8 mouse cellular contexts compared by ENCODE assay signal in the genomic region with DNA sequence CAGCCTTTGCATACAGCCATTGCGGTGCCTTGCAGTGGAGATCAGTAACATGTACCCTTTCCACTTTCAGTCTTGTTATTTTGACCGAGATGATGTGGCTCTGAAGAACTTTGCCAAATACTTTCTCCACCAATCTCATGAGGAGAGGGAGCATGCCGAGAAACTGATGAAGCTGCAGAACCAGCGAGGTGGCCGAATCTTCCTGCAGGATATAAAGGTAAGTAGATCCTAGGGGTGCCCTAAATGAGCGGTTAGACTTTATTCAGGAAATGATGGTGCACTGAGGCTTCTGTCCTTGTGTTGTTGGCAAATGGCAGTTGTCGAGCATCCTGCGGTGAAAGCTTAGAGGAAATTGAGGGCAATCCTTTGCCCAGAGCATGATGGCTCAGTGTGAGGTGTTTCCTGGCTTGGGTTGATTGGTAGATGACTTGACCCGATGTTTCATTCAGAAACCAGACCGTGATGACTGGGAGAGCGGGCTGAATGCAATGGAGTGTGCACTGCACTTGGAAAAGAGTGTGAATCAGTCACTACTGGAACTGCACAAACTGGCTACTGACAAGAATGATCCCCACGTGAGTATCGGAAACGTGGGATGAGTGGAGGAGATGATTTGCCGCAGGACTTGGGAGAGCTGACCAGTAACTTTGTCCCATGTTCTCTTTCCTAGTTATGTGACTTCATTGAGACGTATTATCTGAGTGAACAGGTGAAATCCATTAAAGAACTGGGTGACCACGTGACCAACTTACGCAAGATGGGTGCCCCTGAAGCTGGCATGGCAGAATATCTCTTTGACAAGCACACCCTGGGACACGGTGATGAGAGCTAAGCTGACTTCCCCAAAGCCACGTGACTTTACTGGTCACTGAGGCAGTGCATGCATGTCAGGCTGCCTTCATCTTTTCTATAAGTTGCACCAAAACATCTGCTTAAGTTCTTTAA. TPM values are rescaled to one million over a fixed set of nuclear protein-coding genes. Genes with fewer than 3 reads are reported as not detected.
DNase-seq lines count a peak whose midpoint lies in the region; ATAC-seq and TF ChIP-seq lines count a peak whose summit lies in the region.

No protein-coding gene starts in this region.

- no peak for DNase-seq in heart, adult 9 months (ENCODE audit: low spot score in 2 of 2)
- DNase-seq in ES-E14 (ENCODE audit: low read depth, low spot score): no peak
- peak; percentile 69 for DNase-seq in midbrain, embryonic 11.5 days (ENCODE audit: low spot score, missing footprints)
- no peak for DNase-seq in adrenal gland, adult 18-20 months (ENCODE audit: low spot score in 2 of 2)
- no peak for DNase-seq in adrenal gland, postnatal 25 days

- no peaks in the 10 kb centered on the region for H3K9me3 ChIP-seq in heart, embryonic 14.5 days (ENCODE audit: control insufficient read depth, low read length)
- no peaks in the 10 kb centered on the region for H3K9me3 ChIP-seq in ES-E14 (ENCODE audit: control insufficient read depth, insufficient read depth, low read depth, low read length)
- H3K9me3 ChIP-seq in midbrain, embryonic 11.5 days (ENCODE audit: control insufficient read depth, low read length): no peaks in the 10 kb centered on the region

- H3K4me3 ChIP-seq in heart, embryonic 14.5 days (ENCODE audit: control insufficient read depth in 1 of 2, insufficient read depth in 1 of 2, low read depth in 1 of 2, low read length in 2 of 2): peak overlapping the region; percentile 95 to 99; a peak in 3 of 4 replicates
- peak overlapping the region; percentile 97 to 98; a peak in 3 of 4 replicates for H3K4me3 ChIP-seq in ES-E14 (ENCODE audit: insufficient read depth in 1 of 2, low read depth in 1 of 2, low read length in 2 of 2, poor library complexity in 1 of 2, severe bottlenecking in 1 of 2)
- peak overlapping the region; percentile 91 for H3K4me3 ChIP-seq in midbrain, embryonic 11.5 days (ENCODE audit: low read depth, low read length)

- ATAC-seq in heart, embryonic 14.5 days (ENCODE audit: insufficient number of reproducible peaks, insufficient read depth, low FRiP score, low read depth): no peak
- ATAC-seq in hematopoietic stem cell, adult 5-6 weeks (replicated peaks in 1 of 2; ENCODE audit: insufficient read depth in 1 of 2, low FRiP score in 2 of 2, low TSS enrichment in 1 of 2, low read depth in 1 of 2, poor library complexity in 2 of 2, severe bottlenecking in 2 of 2): peak; percentile 17 to 18; a peak in 3 of 4 replicates
- no peak for ATAC-seq in midbrain, embryonic 11.5 days (ENCODE audit: low FRiP score)
- no peak for ATAC-seq in monocyte, adult 5-6 weeks (replicated peaks; ENCODE audit: insufficient number of reproducible peaks, low FRiP score, low TSS enrichment, poor library complexity, severe bottlenecking)

- no peak overlapping the region for H3K27ac ChIP-seq in heart, embryonic 14.5 days (replicated peaks in 1 of 2; ENCODE audit: control insufficient read depth in 1 of 2, insufficient read depth in 1 of 2, low read depth in 2 of 2, low read length in 2 of 2)
- H3K27ac ChIP-seq in ES-E14 (ENCODE audit: insufficient read depth, low read depth, low read length, poor library complexity, severe bottlenecking): no peak overlapping the region
- H3K27ac ChIP-seq in midbrain, embryonic 11.5 days (ENCODE audit: low read depth, low read length): no peak overlapping the region

- peaks cover 31% of the 10 kb centered on the region for H3K36me3 ChIP-seq in heart, embryonic 14.5 days (ENCODE audit: control insufficient read depth, insufficient read depth, low read length)
- H3K36me3 ChIP-seq in ES-E14 (ENCODE audit: control insufficient read depth, insufficient read depth, low read length, poor library complexity, severe bottlenecking): peaks cover 16% of the 10 kb centered on the region
- H3K36me3 ChIP-seq in midbrain, embryonic 11.5 days (ENCODE audit: control insufficient read depth, insufficient read depth, low read length): peaks cover 9% of the 10 kb centered on the region; the same call in 1 of the 2 replicates

- 87% methylated on average over 20 of the region's 20 CpGs for WGBS in heart, embryonic 14.5 days
- WGBS in midbrain, embryonic 11.5 days: 92% methylated on average over 20 of the region's 20 CpGs

- H3K9ac ChIP-seq in heart, embryonic 14.5 days (ENCODE audit: low read length): peak overlapping the region; percentile 94; the same call in 1 of the 2 replicates
- peak overlapping the region; percentile 5; the same call in 1 of the 2 replicates for H3K9ac ChIP-seq in ES-E14 (ENCODE audit: insufficient read depth, low read depth, low read length, poor library complexity, severe bottlenecking)
- no peak overlapping the region; the same call in 1 of the 2 replicates for H3K9ac ChIP-seq in midbrain, embryonic 11.5 days (ENCODE audit: low read length)

- H3K4me2 ChIP-seq in heart, embryonic 14.5 days (ENCODE audit: low read length): peak overlapping the region; percentile 93
- H3K4me2 ChIP-seq in midbrain, embryonic 11.5 days: peak overlapping the region; percentile 87

- no peaks in the 10 kb centered on the region for H3K27me3 ChIP-seq in heart, embryonic 14.5 days (ENCODE audit: control insufficient read depth, insufficient read depth, low read length)
- H3K27me3 ChIP-seq in midbrain, embryonic 11.5 days (ENCODE audit: control insufficient read depth, insufficient read depth, low read length): no peaks in the 10 kb centered on the region

- peaks cover 9 to 19% of the 10 kb centered on the region in 2 experiments for H3K4me1 ChIP-seq in heart, embryonic 14.5 days (ENCODE audit: control insufficient read depth in 2 of 2, insufficient read depth in 2 of 2, low read length in 2 of 2)
- peaks cover 0 to 5% of the 10 kb centered on the region in 2 experiments; a peak in 1 of 4 replicates for H3K4me1 ChIP-seq in ES-E14 (ENCODE audit: control insufficient read depth in 2 of 2, insufficient read depth in 2 of 2, low read length in 2 of 2, poor library complexity in 1 of 2)
- peaks cover 6% of the 10 kb centered on the region for H3K4me1 ChIP-seq in midbrain, embryonic 11.5 days (ENCODE audit: control insufficient read depth, insufficient read depth, low read length)

- in situ Hi-C loops in ES-E14 (cut with MboI; ENCODE audit: low sequenced_read_pairs in 2 of 2, unreplicated experiment in 2 of 2): no loop called here

TF ChIP-seq in ES-E14, 5 proteins besides CTCF, POLR2A, EP300 and RAD21:
- TF ChIP-seq MAFK (IDR thresholded peaks at IDR 0.05; ENCODE audit: insufficient read depth, low read depth, low read length) (no peak), HCFC1 (IDR thresholded peaks at IDR 0.05; ENCODE audit: borderline replicate concordance, insufficient read depth, low read length) (no peak), ZNF384 (IDR thresholded peaks at IDR 0.05; ENCODE audit: low read depth, low read length) (no peak), ZC3H11A (IDR thresholded peaks at IDR 0.05; ENCODE audit: borderline replicate concordance, low read depth, low read length) (no peak), CHD2 (IDR thresholded peaks at IDR 0.05; ENCODE audit: low read depth, low read length) (no peak)
TF ChIP-seq in ES-E14: peak in this region for 0.

RNA-seq across cellular contexts. Expression of a gene that starts 4.0 kb away (rescaled TPM):
- polyA plus RNA-seq in heart, embryonic 14.5 days (2014; fragmentation: Nextera tagmentation; extraction: Ambion mirVana): 1,816 and 1,859 TPM in 2 replicates
- 413 and 478 TPM in 2 replicates for total RNA-seq in ES-E14 (2012; rRNA removed)
- 535 and 658 TPM in 2 replicates for total RNA-seq in hematopoietic stem cell, adult 5-6 weeks (2017)
- 1,347 and 1,422 TPM in 2 replicates for polyA plus RNA-seq in midbrain, embryonic 11.5 days (2014; fragmentation: Nextera tagmentation; extraction: Ambion mirVana)
- total RNA-seq in monocyte, adult 5-6 weeks (2017): 676 to 886 TPM (median 682 TPM) in 3 replicates
- total RNA-seq in adrenal gland, adult 18-20 months (2021): 1,000 to 10,000 TPM; 3,118 to 4,182 TPM
- 2,505 and 2,798 TPM in 2 replicates for total RNA-seq in adrenal gland, postnatal 25 days (2021)

RNA-seq across cellular contexts. Expression of a gene that starts 17.1 kb away (rescaled TPM):
- polyA plus RNA-seq in heart, embryonic 14.5 days (2014; fragmentation: Nextera tagmentation; extraction: Ambion mirVana): 0.24 and 0.40 TPM in 2 replicates
- total RNA-seq in ES-E14 (2012; rRNA removed): 0.62 and 0.95 TPM in 2 replicates
- total RNA-seq in hematopoietic stem cell, adult 5-6 weeks (2017): 2.5 TPM in 1 of 2 replicates, not detected in the other
- 1.3 and 1.5 TPM in 2 replicates for polyA plus RNA-seq in midbrain, embryonic 11.5 days (2014; fragmentation: Nextera tagmentation; extraction: Ambion mirVana)
- 0.21 TPM in 1 of 3 replicates, not detected in the others for total RNA-seq in monocyte, adult 5-6 weeks (2017)
- under 1 TPM; 0.22 to 0.30 TPM for total RNA-seq in adrenal gland, adult 18-20 months (2021)
- 0.97 TPM in 1 of 2 replicates, not detected in the other for total RNA-seq in adrenal gland, postnatal 25 days (2021)

RNA-seq across cellular contexts. Expression of a gene that starts 17.1 kb away (rescaled TPM):
- polyA plus RNA-seq in heart, embryonic 14.5 days (2014; fragmentation: Nextera tagmentation; extraction: Ambion mirVana): 27.6 and 27.7 TPM in 2 replicates
- 3.8 and 4.0 TPM in 2 replicates for total RNA-seq in ES-E14 (2012; rRNA removed)
- 11.2 and 13.1 TPM in 2 replicates for total RNA-seq in hematopoietic stem cell, adult 5-6 weeks (2017)
- 36.8 and 40.1 TPM in 2 replicates for polyA plus RNA-seq in midbrain, embryonic 11.5 days (2014; fragmentation: Nextera tagmentation; extraction: Ambion mirVana)
- 0.39 to 3.0 TPM in 2 of 3 replicates, not detected in the other for total RNA-seq in monocyte, adult 5-6 weeks (2017)
- 1 to 10 TPM; 3.6 to 5.9 TPM for total RNA-seq in adrenal gland, adult 18-20 months (2021)
- 3.5 and 5.8 TPM in 2 replicates for total RNA-seq in adrenal gland, postnatal 25 days (2021)

RNA-seq across cellular contexts. Expression of a gene that starts 57.0 kb away (rescaled TPM):
- 25.3 and 32.5 TPM in 2 replicates for polyA plus RNA-seq in heart, embryonic 14.5 days (2014; fragmentation: Nextera tagmentation; extraction: Ambion mirVana)
- total RNA-seq in ES-E14 (2012; rRNA removed): 4.0 and 7.2 TPM in 2 replicates
- total RNA-seq in hematopoietic stem cell, adult 5-6 weeks (2017): 3.4 and 6.3 TPM in 2 replicates
- polyA plus RNA-seq in midbrain, embryonic 11.5 days (2014; fragmentation: Nextera tagmentation; extraction: Ambion mirVana): 5.0 and 5.1 TPM in 2 replicates
- total RNA-seq in monocyte, adult 5-6 weeks (2017): 1.1 TPM in 1 of 3 replicates, not detected in the others
- 10 to 100 TPM; 10.3 to 54.2 TPM for total RNA-seq in adrenal gland, adult 18-20 months (2021)
- 9.5 and 15.1 TPM in 2 replicates for total RNA-seq in adrenal gland, postnatal 25 days (2021)

Comparison
In these comparisons a context has a peak if more than half of its experiments do, and no peak if none do; other contexts are left out.
1. ATAC-seq: peak in hematopoietic stem cell, adult 5-6 weeks (2 of 2); none in heart, embryonic 14.5 days (single experiment), midbrain, embryonic 11.5 days (single experiment) and monocyte, adult 5-6 weeks (single experiment).
2. Peak in every context shown above with its lines, with median percentiles within 50 percentile points of each other: H3K4me3 ChIP-seq.